Mouse (Mus musculus): ENCODE measurements around the gene S100a14. TPM values are rescaled to one million over a fixed set of nuclear protein-coding genes. Genes with fewer than 3 reads are reported as not detected.

Gene S100a14
- polyA plus RNA-seq, 1 experiment from 2014 or later, result not detected

- Histone ChIP-seq H3K4me3 (replicated peaks) (no peak overlapping the region), H3K9me3 (no peaks in the 10 kb centered on the region), H3K9ac (replicated peaks) (no peak overlapping the region), H3K4me1 (replicated peaks) (no peaks in the 10 kb centered on the region), H3K27me3 (no peaks in the 10 kb centered on the region), H3K4me2 (replicated peaks) (no peak overlapping the region), H3K36me3 (no peaks in the 10 kb centered on the region), H3K27ac (no peak overlapping the region)
- no peak for ATAC-seq
- 93% methylated on average over 3 of the region's 3 CpGs for WGBS
Observed at GRCm38 (mm10) chr3:90575320-90575719, 48.7 kb downstream of the S100a14 start.

- no peak overlapping the region for H3K27ac ChIP-seq
- WGBS, result 74% methylated on average over 10 of the region's 10 CpGs
- no peak overlapping the region for H3K4me3 ChIP-seq (replicated peaks)
- no peak overlapping the region for H3K4me2 ChIP-seq (replicated peaks)
- H3K36me3 ChIP-seq, result no peaks in the 10 kb centered on the region
- no peaks in the 10 kb centered on the region for H3K9me3 ChIP-seq
- no peaks in the 10 kb centered on the region for H3K4me1 ChIP-seq (replicated peaks)
- no peaks in the 10 kb centered on the region for H3K27me3 ChIP-seq
- no peak overlapping the region for H3K9ac ChIP-seq (replicated peaks)
- ATAC-seq, result no peak
Observed at GRCm38 (mm10) chr3:90576351-90577001, 49.8 kb downstream of the S100a14 start.

Other genes with a start within 250 kb of the S100a14 start
- gene Gatad2b, start 233.7 kb upstream of the S100a14 start, polyA plus RNA-seq (2015; fragmentation: Nextera tagmentation; extraction: Ambion mirVana), result 15.1 and 16.0 TPM in 2 replicates
- gene Slc27a3, start 136.9 kb upstream of the S100a14 start, polyA plus RNA-seq (2015; fragmentation: Nextera tagmentation; extraction: Ambion mirVana), result 20.2 and 21.8 TPM in 2 replicates
- 29.1 and 32.6 TPM in 2 replicates for gene Ints3, start 93.2 kb upstream of the S100a14 start, polyA plus RNA-seq (2015; fragmentation: Nextera tagmentation; extraction: Ambion mirVana)
- 1.8 and 2.4 TPM in 2 replicates for gene Npr1, start 61.0 kb upstream of the S100a14 start, polyA plus RNA-seq (2015; fragmentation: Nextera tagmentation; extraction: Ambion mirVana)
- 343 and 361 TPM in 2 replicates for gene Ilf2, start 50.7 kb upstream of the S100a14 start, polyA plus RNA-seq (2015; fragmentation: Nextera tagmentation; extraction: Ambion mirVana)
- 87.9 and 89.1 TPM in 2 replicates for gene Snapin, start 35.8 kb upstream of the S100a14 start, polyA plus RNA-seq (2015; fragmentation: Nextera tagmentation; extraction: Ambion mirVana)
- gene Chtop, start 17.4 kb upstream of the S100a14 start, polyA plus RNA-seq (2015; fragmentation: Nextera tagmentation; extraction: Ambion mirVana), result 205 and 212 TPM in 2 replicates
- gene S100a1, start 12.5 kb upstream of the S100a14 start, polyA plus RNA-seq (2015; fragmentation: Nextera tagmentation; extraction: Ambion mirVana), result 4.7 and 6.9 TPM in 2 replicates
- 7.7 and 9.9 TPM in 2 replicates for gene S100a13, start 12.4 kb upstream of the S100a14 start, polyA plus RNA-seq (2015; fragmentation: Nextera tagmentation; extraction: Ambion mirVana)
- 33.7 and 39.5 TPM in 2 replicates for gene S100a16, start 10.4 kb downstream of the S100a14 start, polyA plus RNA-seq (2015; fragmentation: Nextera tagmentation; extraction: Ambion mirVana)
- gene S100a3, start 33.7 kb downstream of the S100a14 start, polyA plus RNA-seq (2015; fragmentation: Nextera tagmentation; extraction: Ambion mirVana), result not detected in 2 replicates
- gene S100a2, start 63.4 kb downstream of the S100a14 start, polyA plus RNA-seq (2015; fragmentation: Nextera tagmentation; extraction: Ambion mirVana), result not detected in 2 replicates
- gene Gm42674, start 75.0 kb downstream of the S100a14 start, polyA plus RNA-seq (2015; fragmentation: Nextera tagmentation; extraction: Ambion mirVana), result not detected in 2 replicates
- gene S100a4, start 76.9 kb downstream of the S100a14 start, polyA plus RNA-seq (2015; fragmentation: Nextera tagmentation; extraction: Ambion mirVana), result 0.83 and 1.1 TPM in 2 replicates
- gene S100a5, start 81.7 kb downstream of the S100a14 start, polyA plus RNA-seq (2015; fragmentation: Nextera tagmentation; extraction: Ambion mirVana), result not detected in 2 replicates
- gene S100a6, start 86.0 kb downstream of the S100a14 start, polyA plus RNA-seq (2015; fragmentation: Nextera tagmentation; extraction: Ambion mirVana), result 19.7 and 25.0 TPM in 2 replicates
- not detected in 2 replicates for gene S100a7a, start 127.2 kb downstream of the S100a14 start, polyA plus RNA-seq (2015; fragmentation: Nextera tagmentation; extraction: Ambion mirVana)
- 2.8 and 4.7 TPM in 2 replicates for gene S100a8, start 142.1 kb downstream of the S100a14 start, polyA plus RNA-seq (2015; fragmentation: Nextera tagmentation; extraction: Ambion mirVana)
- gene S100a9, start 168.9 kb downstream of the S100a14 start, polyA plus RNA-seq (2015; fragmentation: Nextera tagmentation; extraction: Ambion mirVana), result 2.4 and 2.7 TPM in 2 replicates
- gene Pglyrp4, start 200.1 kb downstream of the S100a14 start, polyA plus RNA-seq (2015; fragmentation: Nextera tagmentation; extraction: Ambion mirVana), result not detected in 2 replicates

Measured in midbrain, embryonic 13.5 days (tissue).